Mouse (Mus musculus) kidney, embryonic 16.5 days (tissue): ENCODE measurements at regions not wholly inside any gene's neighbourhood (a gene's known extent, or its start where the extent isn't known, plus 50 kb on each side); places are given as distances from the start of the nearest gene placed in this dataset.
A peak's percentile ranks its signal among the peaks of the same experiment; 100 is the strongest.

Experiments used
- ATAC-seq: fragments of 200-750 bp; cut with Nextera tagmentation; 2 replicates; pipeline ENCODE4 v1.8.0; 2017; ENCODE audit warnings: moderate TSS enrichment; ENCODE audit not compliant: low FRiP score, low TSS enrichment
- H3K27ac ChIP-seq: fragments of 300-500 bp; sonication (generic); 2 replicates; pipeline ENCODE4 v1.5.1; 2014; ENCODE audit warnings: low read length
- H3K27me3 ChIP-seq: fragments of 300-500 bp; sonication (generic); 2 replicates; pipeline ENCODE4 v1.6.1; 2014; ENCODE audit warnings: low read length, control low read depth, mixed read lengths; ENCODE audit not compliant: insufficient read depth
- H3K36me3 ChIP-seq: fragments of 300-500 bp; sonication (generic); 2 replicates; pipeline ENCODE4 v1.6.1; 2014; ENCODE audit warnings: low read length, control low read depth, mixed read lengths; ENCODE audit not compliant: insufficient read depth
- H3K4me1 ChIP-seq: fragments of 300-500 bp; sonication (generic); 2 replicates; pipeline ENCODE4 v1.6.1; 2014; ENCODE audit warnings: low read length, control low read depth, mixed read lengths; ENCODE audit not compliant: insufficient read depth
- H3K4me2 ChIP-seq: fragments of 300-500 bp; sonication (generic); replicated peaks from 2 replicates; pipeline ENCODE4 v1.6.1; 2014; ENCODE audit warnings: low read depth, low read length
- H3K4me3 ChIP-seq: fragments of 300-500 bp; sonication (generic); 2 replicates; pipeline ENCODE4 v1.5.1; 2014; ENCODE audit warnings: mild to moderate bottlenecking, low read length
- H3K9ac ChIP-seq: fragments of 300-500 bp; sonication (generic); replicated peaks from 2 replicates; pipeline ENCODE4 v1.6.1; 2014; ENCODE audit warnings: low read length
- H3K9me3 ChIP-seq: fragments of 300-500 bp; sonication (generic); 2 replicates; pipeline ENCODE4 v1.6.1; 2016; ENCODE audit warnings: low read length, control low read depth
- WGBS: fragments of 180-500 bp; shearing (Covaris S2); extraction: QIAGEN DNeasy Blood & Tissue Kit; methylation state at CpG from one replicate; pipeline ENCODE4 v1.1.7; 2014; 5-methylcytosine and 5-hydroxymethylcytosine counted together

DNA sequence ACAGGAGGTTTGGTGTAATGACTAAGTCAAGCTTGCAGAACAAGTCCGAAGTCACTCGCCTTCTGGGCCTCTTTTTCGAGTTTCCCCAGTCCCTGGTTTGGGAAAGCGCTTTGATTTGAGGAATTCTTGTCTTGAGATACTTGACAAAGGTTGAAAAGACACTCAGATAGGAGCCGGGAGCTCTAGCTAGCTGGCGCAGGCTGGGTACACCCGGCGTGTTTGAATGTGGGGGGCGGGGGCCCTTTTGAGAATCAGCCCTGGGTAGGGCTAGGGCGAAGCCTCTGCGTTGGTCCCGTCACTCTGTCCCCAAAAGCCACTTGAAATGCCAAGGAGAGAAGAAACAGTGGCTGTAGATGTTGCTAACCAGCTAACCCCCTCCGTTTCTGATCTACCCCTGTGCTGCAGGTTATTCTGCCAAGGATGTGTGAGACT is 174.3 kb upstream of the Topaz1 start:
- H3K27ac ChIP-seq = no peak overlapping the region
- WGBS = 2% methylated on average over 13 of the region's 13 CpGs
- H3K36me3 ChIP-seq = no peaks in the 10 kb centered on the region
- peak overlapping the region; percentile 80 for H3K4me2 ChIP-seq
- no peak for ATAC-seq
- peak overlapping the region; percentile 59 for H3K4me3 ChIP-seq
- peaks cover 95% of the 10 kb centered on the region for H3K27me3 ChIP-seq
- H3K9ac ChIP-seq = peak overlapping the region; percentile 51; the same call in 1 of the 2 replicates
- no peaks in the 10 kb centered on the region for H3K9me3 ChIP-seq
- H3K4me1 ChIP-seq = peaks cover 27% of the 10 kb centered on the region

DNA sequence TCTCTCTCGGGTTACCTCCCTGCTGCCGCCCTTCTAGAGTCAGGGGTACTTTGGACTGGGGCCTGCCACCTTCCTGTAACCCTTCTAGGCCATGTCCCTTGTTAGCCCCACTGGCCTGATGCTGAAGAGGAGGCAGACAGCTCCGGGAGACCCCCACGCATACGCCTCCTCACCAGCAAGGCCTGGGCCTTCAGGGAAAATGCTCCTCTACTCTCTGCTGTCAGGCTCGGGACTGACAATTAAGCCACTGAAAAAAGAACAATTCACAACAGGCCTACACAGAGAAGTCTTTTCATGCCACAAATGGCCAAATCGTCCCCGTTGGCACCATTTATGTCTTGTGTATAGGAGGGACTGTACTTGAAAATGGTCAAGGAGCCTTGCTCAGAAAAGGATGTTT is 161.9 kb upstream of the Topaz1 start:
- no peaks in the 10 kb centered on the region for H3K36me3 ChIP-seq
- no peaks in the 10 kb centered on the region for H3K9me3 ChIP-seq
- no peak overlapping the region for H3K9ac ChIP-seq
- H3K27me3 ChIP-seq = no peaks in the 10 kb centered on the region
- H3K4me1 ChIP-seq = no peaks in the 10 kb centered on the region
- no peak overlapping the region for H3K4me3 ChIP-seq
- H3K27ac ChIP-seq = no peak overlapping the region
- H3K4me2 ChIP-seq = no peak overlapping the region
- no peak for ATAC-seq
- WGBS = 56% methylated on average over 8 of the region's 8 CpGs

DNA sequence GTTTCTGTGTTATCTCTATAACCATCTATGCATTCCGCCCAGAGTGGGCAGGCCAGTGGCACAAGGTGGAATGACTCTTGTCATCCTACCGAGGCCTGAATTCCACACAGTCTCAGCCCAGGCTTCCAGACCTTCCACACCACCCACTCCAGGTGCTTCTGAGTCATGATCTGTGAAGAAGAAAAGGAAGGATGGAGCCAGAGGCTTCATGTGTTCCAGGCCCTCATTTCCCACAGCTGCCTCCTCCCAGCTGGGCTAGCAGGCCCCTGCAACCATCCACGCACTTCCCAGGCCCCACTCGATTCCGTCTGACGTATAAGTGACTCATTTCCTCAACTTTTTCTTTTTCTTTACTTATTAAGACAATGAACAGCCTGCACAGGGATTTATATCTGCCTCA is 160.7 kb upstream of the Topaz1 start:
- no peaks in the 10 kb centered on the region for H3K36me3 ChIP-seq
- no peak overlapping the region for H3K4me3 ChIP-seq
- H3K9ac ChIP-seq = no peak overlapping the region
- WGBS = 77% methylated on average over 6 of the region's 6 CpGs
- H3K27me3 ChIP-seq = 0 out of 2 replicates have a peak, but pooled peaks cover 2% of the 10 kb centered on the region
- H3K4me1 ChIP-seq = no peaks in the 10 kb centered on the region
- no peak for ATAC-seq
- H3K4me2 ChIP-seq = no peak overlapping the region
- H3K27ac ChIP-seq = no peak overlapping the region
- H3K9me3 ChIP-seq = no peaks in the 10 kb centered on the region

DNA sequence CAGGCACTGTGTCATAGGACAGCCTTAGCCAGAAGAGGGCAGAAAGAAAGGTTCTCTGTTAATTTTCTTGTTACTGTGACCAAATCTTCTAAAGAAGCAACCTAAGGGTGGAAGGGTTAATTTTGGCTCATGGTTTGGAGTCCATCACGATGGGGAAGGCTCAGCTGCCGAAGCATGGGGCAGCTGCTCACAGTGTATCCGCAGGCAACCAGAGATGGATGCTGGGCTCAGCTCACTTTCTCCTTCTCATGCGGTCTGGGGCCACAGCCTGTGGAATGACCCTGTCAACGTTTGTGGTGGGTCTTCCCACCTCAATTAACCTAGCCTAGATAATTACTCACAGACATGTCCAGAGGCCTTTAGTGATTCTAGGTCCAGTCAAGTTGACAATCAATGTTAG is 160.2 kb upstream of the Topaz1 start:
- Histone ChIP-seq H3K27me3 (0 out of 2 replicates have a peak, but pooled peaks cover 3% of the 10 kb centered on the region), H3K36me3 (no peaks in the 10 kb centered on the region), H3K9me3 (no peaks in the 10 kb centered on the region), H3K4me3 (no peak overlapping the region), H3K4me1 (no peaks in the 10 kb centered on the region), H3K27ac (no peak overlapping the region), H3K4me2 (no peak overlapping the region), H3K9ac (no peak overlapping the region)
- 66% methylated on average over 5 of the region's 5 CpGs for WGBS
- ATAC-seq = no peak

DNA sequence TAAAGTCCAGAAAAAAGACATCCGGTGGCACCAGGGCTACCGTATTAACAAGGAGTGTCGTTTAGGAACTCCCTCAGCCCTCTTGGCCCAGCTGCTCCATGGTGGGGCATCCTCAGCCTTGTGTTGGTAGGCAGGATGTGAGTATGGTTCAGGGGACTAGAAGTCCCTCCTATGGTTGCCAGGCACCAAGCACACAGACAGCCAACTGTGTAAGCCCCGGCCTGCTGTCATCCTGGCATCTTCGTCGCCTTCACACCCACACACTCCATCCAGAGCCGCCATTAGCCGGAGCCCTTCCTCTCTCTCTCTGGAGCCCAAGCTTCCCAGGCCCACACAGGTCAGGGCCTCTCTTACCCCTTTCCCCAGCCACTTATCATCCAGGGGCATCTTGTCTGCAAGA is 158.9 kb upstream of the Topaz1 start:
- Histone ChIP-seq H3K36me3 (no peaks in the 10 kb centered on the region), H3K9ac (no peak overlapping the region), H3K4me1 (no peaks in the 10 kb centered on the region), H3K27me3 (peaks cover 4% of the 10 kb centered on the region), H3K4me2 (no peak overlapping the region), H3K9me3 (no peaks in the 10 kb centered on the region), H3K4me3 (no peak overlapping the region), H3K27ac (no peak overlapping the region)
- ATAC-seq = no peak
- 79% methylated on average over 8 of the region's 8 CpGs for WGBS

DNA sequence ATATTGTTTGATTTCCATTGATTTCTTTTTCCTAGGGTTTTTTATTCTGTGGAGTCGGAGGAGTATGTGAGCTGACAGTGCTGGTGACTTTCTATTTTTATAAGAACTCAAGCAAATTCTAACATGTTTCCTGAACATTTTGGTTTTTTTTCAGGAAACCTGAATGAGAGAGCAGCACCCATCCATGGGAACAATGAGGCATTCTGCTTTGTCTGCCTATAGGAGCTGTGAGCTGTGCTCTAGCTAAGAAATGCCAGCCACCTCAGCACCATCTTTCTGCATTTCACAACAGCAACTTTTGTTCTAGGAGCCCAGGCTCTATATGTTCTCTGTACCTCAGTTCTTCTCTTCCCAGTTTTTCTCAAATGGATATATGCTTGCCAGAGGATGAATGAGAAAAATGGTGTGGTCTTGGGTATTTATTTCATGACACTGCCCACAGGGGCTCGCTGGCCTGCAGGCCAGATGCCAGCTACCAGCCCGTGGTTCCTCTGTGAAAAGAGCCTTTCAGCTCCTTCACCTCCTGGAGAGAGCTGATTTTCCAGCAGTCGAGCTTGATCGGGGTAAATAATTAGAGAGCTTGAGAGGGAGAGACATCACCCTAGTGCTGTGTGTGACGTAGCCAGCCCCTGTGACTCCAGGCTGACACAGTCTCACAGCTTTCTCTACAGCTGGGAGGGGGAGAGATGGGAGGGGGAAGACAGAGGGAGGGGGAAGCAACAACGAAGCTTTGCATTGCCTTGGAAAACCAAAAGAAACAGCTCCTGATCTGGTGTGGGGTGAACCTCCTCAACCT is 154.1 kb upstream of the Topaz1 start:
- Histone ChIP-seq H3K4me2 (no peak overlapping the region), H3K9me3 (no peaks in the 10 kb centered on the region), H3K4me1 (peaks cover 8% of the 10 kb centered on the region), H3K9ac (no peak overlapping the region), H3K4me3 (no peak overlapping the region), H3K27me3 (peaks cover 42% of the 10 kb centered on the region), H3K27ac (no peak overlapping the region), H3K36me3 (no peaks in the 10 kb centered on the region)
- WGBS = 21% methylated on average over 7 of the region's 7 CpGs
- no peak for ATAC-seq

DNA sequence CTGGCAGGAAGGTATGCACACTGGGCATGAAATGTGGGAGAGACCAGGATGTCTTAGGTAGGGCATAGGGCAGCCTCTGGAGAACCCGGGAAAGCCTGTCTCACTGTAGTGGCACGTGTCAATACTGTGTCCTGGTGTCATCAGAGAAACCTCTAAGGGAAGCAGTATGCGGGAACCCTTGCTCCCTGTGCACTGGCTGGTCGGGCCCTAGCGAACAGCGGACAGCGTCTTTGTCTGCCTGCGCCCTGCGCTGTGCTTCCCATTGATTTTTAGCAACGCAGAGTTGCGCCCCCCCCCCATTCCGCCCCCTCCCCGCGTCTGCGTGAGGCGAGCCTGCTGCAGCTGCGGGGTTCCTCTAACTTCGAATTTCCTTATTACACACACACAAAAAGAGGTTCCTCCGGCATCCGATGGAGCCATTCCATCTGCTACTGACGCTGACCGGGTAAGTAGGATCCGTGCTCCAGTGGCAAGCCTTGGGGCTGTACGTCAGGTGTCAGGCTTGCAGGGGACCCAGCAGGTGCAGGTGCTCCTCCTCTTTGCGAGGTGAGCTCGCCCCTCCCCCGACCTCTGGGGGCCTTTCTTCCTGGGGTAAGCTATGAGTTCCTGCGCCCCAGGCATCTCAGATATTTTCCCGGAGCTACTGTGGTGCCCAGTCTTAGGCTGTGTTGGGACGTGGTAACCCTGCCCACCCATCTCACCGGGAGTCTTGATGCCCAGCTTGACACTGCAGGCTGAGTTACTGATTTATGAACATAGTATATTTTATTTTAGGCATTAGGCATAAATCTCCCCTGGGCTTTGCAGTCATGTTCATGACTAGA is 151.8 kb upstream of the Topaz1 start:
- H3K4me1 ChIP-seq = peaks cover 8% of the 10 kb centered on the region
- peak overlapping the region; percentile 42 for H3K4me2 ChIP-seq
- H3K4me3 ChIP-seq = peak overlapping the region; percentile 19
- H3K36me3 ChIP-seq = no peaks in the 10 kb centered on the region
- peaks cover 47% of the 10 kb centered on the region for H3K27me3 ChIP-seq
- WGBS = 3% methylated on average over 30 of the region's 31 CpGs
- no peak overlapping the region for H3K27ac ChIP-seq
- 0 out of 2 replicates have a peak overlapping the region, but pooled peaks have one; percentile 26 for H3K9ac ChIP-seq
- no peaks in the 10 kb centered on the region for H3K9me3 ChIP-seq
- no peak for ATAC-seq

DNA sequence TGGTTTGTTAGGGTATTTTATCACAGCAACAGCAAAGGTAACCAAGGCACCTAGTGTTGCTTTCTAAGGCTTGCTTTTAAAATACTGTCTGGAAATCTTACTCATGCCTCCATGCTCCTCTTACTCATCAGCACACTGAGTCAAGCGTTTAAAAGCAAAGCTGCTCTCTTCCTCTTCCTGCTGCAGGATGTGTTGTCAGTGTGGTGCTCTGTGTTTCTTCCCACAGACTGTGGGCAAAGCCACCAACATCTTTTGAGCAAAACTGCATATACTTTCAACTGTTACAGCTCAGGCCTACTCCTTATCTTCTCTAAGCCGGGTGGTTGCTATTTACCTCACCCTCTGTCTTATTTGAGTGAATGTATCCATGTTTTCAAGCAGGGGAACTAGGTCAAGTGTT is 144.0 kb upstream of the Topaz1 start:
- H3K27me3 ChIP-seq = peaks cover 3% of the 10 kb centered on the region; the same call in 1 of the 2 replicates
- H3K4me2 ChIP-seq = no peak overlapping the region
- no peak overlapping the region for H3K27ac ChIP-seq
- no peak overlapping the region for H3K4me3 ChIP-seq
- no peaks in the 10 kb centered on the region for H3K36me3 ChIP-seq
- no peaks in the 10 kb centered on the region for H3K9me3 ChIP-seq
- ATAC-seq = no peak
- H3K9ac ChIP-seq = no peak overlapping the region
- WGBS = 80% methylated on average over 2 of the region's 2 CpGs
- H3K4me1 ChIP-seq = no peaks in the 10 kb centered on the region

DNA sequence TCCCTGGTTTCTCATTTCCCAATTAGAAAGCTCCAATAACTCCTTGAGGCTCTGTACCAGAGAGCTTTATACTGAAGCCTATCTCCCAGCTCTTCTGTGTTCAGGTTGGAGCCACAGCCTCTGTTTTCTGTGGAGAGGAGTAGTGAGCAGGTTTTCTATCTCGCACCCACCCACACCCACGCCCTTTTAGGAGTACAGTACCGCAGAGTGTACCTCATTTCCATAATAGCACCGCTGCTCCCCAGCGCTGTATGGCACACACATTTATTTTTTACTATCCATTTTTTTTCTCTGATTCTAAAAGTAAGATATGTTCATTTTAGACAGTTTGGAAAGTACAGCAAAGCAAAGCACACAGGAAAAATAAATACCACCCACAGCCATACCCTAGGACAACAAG is 137.5 kb upstream of the Topaz1 start:
- Histone ChIP-seq H3K4me2 (no peak overlapping the region), H3K27ac (no peak overlapping the region), H3K27me3 (no peaks in the 10 kb centered on the region), H3K9ac (no peak overlapping the region), H3K9me3 (no peaks in the 10 kb centered on the region), H3K4me3 (no peak overlapping the region), H3K4me1 (no peaks in the 10 kb centered on the region), H3K36me3 (no peaks in the 10 kb centered on the region)
- ATAC-seq = no peak
- 87% methylated on average over 5 of the region's 5 CpGs for WGBS

DNA sequence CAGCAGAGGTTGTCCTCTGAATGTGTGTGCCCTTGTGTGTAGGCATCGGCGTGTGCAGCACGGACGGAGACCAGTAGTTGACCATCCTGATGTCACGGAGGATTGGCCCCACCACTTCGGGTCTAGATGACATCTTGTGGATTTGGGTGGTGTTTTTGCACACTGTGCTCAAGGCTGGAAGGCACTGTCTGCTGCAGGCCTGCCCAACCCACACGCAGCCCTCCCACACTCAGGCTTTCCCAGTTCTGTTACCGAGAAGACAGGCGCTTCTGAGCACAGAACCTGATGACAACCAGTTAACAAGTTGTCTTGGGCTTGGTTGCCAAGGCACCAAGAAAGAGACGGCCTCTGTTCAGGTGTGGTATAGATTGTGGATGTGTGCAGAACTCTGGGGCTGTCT is 136.2 kb upstream of the Topaz1 start:
- WGBS = 86% methylated on average over 10 of the region's 10 CpGs
- ATAC-seq = no peak

More for the DNA sequence above, 136.2 kb upstream of the Topaz1 start:
- H3K9me3 ChIP-seq = no peaks in the 10 kb centered on the region
- no peaks in the 10 kb centered on the region for H3K27me3 ChIP-seq
- H3K36me3 ChIP-seq = no peaks in the 10 kb centered on the region
- no peak overlapping the region for H3K4me3 ChIP-seq
- no peak overlapping the region for H3K4me2 ChIP-seq
- no peak overlapping the region for H3K9ac ChIP-seq
- no peaks in the 10 kb centered on the region for H3K4me1 ChIP-seq
- no peak overlapping the region for H3K27ac ChIP-seq
